Mouse (Mus musculus) olfactory bulb, adult 2 months (tissue): ENCODE measurements around the gene Pheta1.

ENCODE experiments used
- CTCF ChIP-seq: fragments of 200-500 bp; IDR thresholded peaks from 2 replicates; pipeline ENCODE4 v1.5.1; 2012; ENCODE audit warnings: low read depth, mild to moderate bottlenecking, low read length, moderate library complexity; ENCODE audit not compliant: insufficient read depth
- POLR2A ChIP-seq: fragments of 200-500 bp; IDR thresholded peaks from 2 replicates; pipeline ENCODE4 v1.6.1; 2012; ENCODE audit warnings: mild to moderate bottlenecking, low read depth, low read length, moderate library complexity; ENCODE audit not compliant: insufficient read depth

DNA sequence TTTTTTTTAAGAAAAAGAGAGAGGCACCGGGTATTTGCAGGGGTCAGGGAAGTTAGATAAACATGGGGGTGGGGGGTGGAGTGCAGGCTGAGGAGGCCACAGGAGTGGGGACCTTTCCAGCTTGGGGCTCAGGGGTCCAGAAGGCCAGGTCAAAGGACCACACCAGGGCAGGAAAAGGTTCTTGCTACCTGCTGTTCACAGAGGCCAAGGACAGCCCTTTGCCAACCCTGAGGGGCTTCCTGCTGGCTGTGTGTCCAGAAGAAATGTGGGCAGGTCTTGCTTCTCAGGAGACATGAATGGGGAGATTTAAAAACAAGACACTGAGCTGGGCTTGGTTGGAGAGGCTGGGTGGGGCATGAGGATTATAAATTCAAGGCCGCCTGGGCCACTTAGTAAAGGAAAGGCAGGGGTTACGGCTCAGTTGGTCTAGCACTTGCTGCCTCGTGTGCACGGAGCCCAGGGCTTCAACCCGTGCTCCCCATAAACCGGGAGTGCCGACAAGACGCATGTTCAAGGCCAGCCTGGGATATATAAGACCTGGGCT is 41.1 kb downstream of the Pheta1 start:
- no peak for TF ChIP-seq CTCF
- TF ChIP-seq POLR2A, result no peak
